Comparison of ENCODE assay signal across 9 mouse cellular contexts in the genomic region with DNA sequence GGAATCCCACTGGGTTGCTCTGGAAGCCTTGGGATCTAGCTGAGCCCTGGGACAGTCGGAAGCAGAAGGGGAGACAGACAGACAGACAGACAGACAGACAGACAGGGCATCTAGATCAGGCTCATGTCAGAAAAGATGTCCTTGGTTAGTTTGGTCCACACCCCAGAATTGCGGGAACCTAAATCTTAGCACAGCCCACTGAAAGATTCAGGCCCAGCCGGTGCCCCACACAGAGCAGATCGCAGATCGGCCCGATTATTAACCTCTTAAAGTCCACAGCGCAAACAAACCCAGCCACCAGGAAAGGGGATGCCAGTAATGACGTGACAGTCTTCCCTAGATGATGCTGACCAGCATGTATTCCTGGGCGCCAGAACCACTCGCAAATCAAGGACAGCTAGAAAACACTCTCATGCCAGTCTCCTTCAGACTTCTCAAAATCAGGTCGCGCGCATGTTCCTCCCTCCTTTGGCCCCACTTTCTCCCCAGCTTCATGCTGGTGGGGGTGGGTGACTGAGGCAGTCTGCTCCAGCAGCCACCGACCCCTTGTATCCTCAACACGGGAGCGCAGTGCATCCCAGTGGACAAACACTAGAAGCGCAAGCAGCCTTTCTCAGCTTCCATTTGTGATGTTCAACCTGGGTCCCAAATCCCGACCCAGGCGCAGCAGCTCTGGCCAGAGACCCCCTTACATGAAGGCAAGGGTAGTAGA. TPM values are rescaled to one million over a fixed set of nuclear protein-coding genes. Genes with fewer than 3 reads are reported as not detected.
DNase-seq lines count a peak whose midpoint lies in the region; ATAC-seq and TF ChIP-seq lines count a peak whose summit lies in the region.
"Had no signal": no experiment of that assay in that cellular context is flagged by ENCODE, and none has a peak within 500 bp of the region (broad histone marks: within the 10 kb centered on the region; RNA-seq: fewer than 3 reads in every experiment).

No protein-coding gene starts in this region.

- TF ChIP-seq CTCF in kidney, postnatal 0 days (IDR thresholded peaks at IDR 0.05; ENCODE audit: low read depth) = peak; percentile 79
- TF ChIP-seq CTCF in olfactory bulb, adult 2 months (IDR thresholded peaks at IDR 0.05; ENCODE audit: insufficient read depth, low read depth, low read length) = peak; percentile 86
- TF ChIP-seq CTCF in thymus, adult 2 months (IDR thresholded peaks at IDR 0.05; ENCODE audit: borderline replicate concordance, control insufficient read depth, extremely low read depth, insufficient read depth, low read length, poor library complexity) = no peak

- peak overlapping the region; percentile 66 for H3K4me2 ChIP-seq in kidney, postnatal 0 days (ENCODE audit: low read length)
- H3K4me2 ChIP-seq in embryonic facial prominence, embryonic 13.5 days = peak overlapping the region; percentile 89
- peak overlapping the region; percentile 86 for H3K4me2 ChIP-seq in hindbrain, embryonic 15.5 days

- WGBS in kidney, postnatal 0 days = 2% methylated on average over 19 of the region's 19 CpGs
- WGBS in embryonic facial prominence, embryonic 13.5 days = 2% methylated on average over 19 of the region's 19 CpGs
- WGBS in hindbrain, embryonic 15.5 days = under 1% methylated on average over 19 of the region's 19 CpGs
- 3% methylated on average over 19 of the region's 19 CpGs for WGBS in limb, embryonic 10.5 days
- 3% methylated on average over 19 of the region's 19 CpGs for WGBS in olfactory bulb, adult 2 months
- 9% methylated on average over 19 of the region's 19 CpGs for WGBS in thymus, adult 2 months

- no peak overlapping the region for H3K27ac ChIP-seq in kidney, postnatal 0 days
- no peak overlapping the region for H3K27ac ChIP-seq in embryonic facial prominence, embryonic 13.5 days
- peak overlapping the region; percentile 84 for H3K27ac ChIP-seq in hindbrain, embryonic 15.5 days (replicated peaks)
- H3K27ac ChIP-seq in limb, embryonic 10.5 days = no peak overlapping the region; the same call in 1 of the 2 replicates
- H3K27ac ChIP-seq in olfactory bulb, adult 2 months (ENCODE audit: insufficient read depth, low read depth, low read length) = peak overlapping the region; percentile 43
- H3K27ac ChIP-seq in thymus, adult 2 months (ENCODE audit: control insufficient read depth, insufficient read depth, low read length) = no peak overlapping the region

- no peak overlapping the region for H3K9ac ChIP-seq in kidney, postnatal 0 days (ENCODE audit: low read depth, low read length)
- no peak overlapping the region for H3K9ac ChIP-seq in embryonic facial prominence, embryonic 13.5 days
- peak overlapping the region; percentile 78 for H3K9ac ChIP-seq in hindbrain, embryonic 15.5 days

- H3K27me3 ChIP-seq in kidney, postnatal 0 days (ENCODE audit: insufficient read depth, low read length) = peaks cover 56% of the 10 kb centered on the region
- H3K27me3 ChIP-seq in embryonic facial prominence, embryonic 13.5 days = peaks cover 95% of the 10 kb centered on the region
- no peaks in the 10 kb centered on the region for H3K27me3 ChIP-seq in hindbrain, embryonic 15.5 days
- H3K27me3 ChIP-seq in limb, embryonic 10.5 days (ENCODE audit: low read depth, poor library complexity, severe bottlenecking) = peaks cover 78% of the 10 kb centered on the region
- peaks cover 2% of the 10 kb centered on the region; the same call in 1 of the 2 replicates for H3K27me3 ChIP-seq in thymus, adult 2 months (ENCODE audit: control insufficient read depth, insufficient read depth, low read length)

- H3K9me3 ChIP-seq in kidney, postnatal 0 days (replicated peaks; ENCODE audit: low read length) = no peaks in the 10 kb centered on the region
- no peaks in the 10 kb centered on the region for H3K9me3 ChIP-seq in embryonic facial prominence, embryonic 13.5 days
- H3K9me3 ChIP-seq in hindbrain, embryonic 15.5 days = no peaks in the 10 kb centered on the region
- H3K9me3 ChIP-seq in limb, embryonic 10.5 days (replicated peaks) = no peaks in the 10 kb centered on the region

- no peak for TF ChIP-seq POLR2A in olfactory bulb, adult 2 months (IDR thresholded peaks at IDR 0.05; ENCODE audit: insufficient read depth, low read depth, low read length)
- TF ChIP-seq POLR2A in thymus, adult 2 months (IDR thresholded peaks at IDR 0.05; ENCODE audit: control insufficient read depth, extremely low read depth, insufficient read depth, low read length, poor library complexity) = no peak

- DNase-seq in kidney, postnatal 0 days (ENCODE audit: low spot score) = peak; percentile 85
- no peak for DNase-seq in kidney, adult 9 months
- peak; percentile 77 for DNase-seq in limb, embryonic 10.5 days (ENCODE audit: low spot score)
- DNase-seq in thymus, adult 2 months = no peak
- DNase-seq in urinary bladder, postnatal 10 days (ENCODE audit: low spot score) = no peak

- peak overlapping the region; percentile 40 for H3K4me3 ChIP-seq in kidney, postnatal 0 days (replicated peaks; ENCODE audit: low read depth, low read length)
- H3K4me3 ChIP-seq in embryonic facial prominence, embryonic 13.5 days = peak overlapping the region; percentile 52
- peak overlapping the region; percentile 70 for H3K4me3 ChIP-seq in hindbrain, embryonic 15.5 days
- H3K4me3 ChIP-seq in limb, embryonic 10.5 days = peak overlapping the region; percentile 61
- H3K4me3 ChIP-seq in olfactory bulb, adult 2 months (ENCODE audit: insufficient read depth, low read depth, low read length) = peak overlapping the region; percentile 84
- H3K4me3 ChIP-seq in thymus, adult 2 months (ENCODE audit: control insufficient read depth, insufficient read depth, low read length) = no peak overlapping the region

- H3K36me3 ChIP-seq in kidney, postnatal 0 days (ENCODE audit: insufficient read depth, low read length) = no peaks in the 10 kb centered on the region
- H3K36me3 ChIP-seq in embryonic facial prominence, embryonic 13.5 days = no peaks in the 10 kb centered on the region
- H3K36me3 ChIP-seq in hindbrain, embryonic 15.5 days = no peaks in the 10 kb centered on the region
- H3K36me3 ChIP-seq in limb, embryonic 10.5 days = no peaks in the 10 kb centered on the region
- no peaks in the 10 kb centered on the region for H3K36me3 ChIP-seq in thymus, adult 2 months (ENCODE audit: control insufficient read depth, insufficient read depth, low read length)

- peaks cover 13% of the 10 kb centered on the region for H3K4me1 ChIP-seq in kidney, postnatal 0 days (replicated peaks; ENCODE audit: insufficient read depth, low read length)
- H3K4me1 ChIP-seq in embryonic facial prominence, embryonic 13.5 days = peaks cover 39% of the 10 kb centered on the region
- H3K4me1 ChIP-seq in hindbrain, embryonic 15.5 days (replicated peaks) = peaks cover 82% of the 10 kb centered on the region
- H3K4me1 ChIP-seq in limb, embryonic 10.5 days = peaks cover 62% of the 10 kb centered on the region
- peaks cover 45% of the 10 kb centered on the region for H3K4me1 ChIP-seq in olfactory bulb, adult 2 months (ENCODE audit: control insufficient read depth, insufficient read depth, low read length)
- no peaks in the 10 kb centered on the region for H3K4me1 ChIP-seq in thymus, adult 2 months (replicated peaks; ENCODE audit: control insufficient read depth, insufficient read depth, low read length)

- ATAC-seq in kidney, postnatal 0 days (replicated peaks; ENCODE audit: low FRiP score, low read depth) = no peak; the same call in 1 of the 2 replicates
- ATAC-seq in embryonic facial prominence, embryonic 13.5 days (ENCODE audit: insufficient number of reproducible peaks, insufficient read depth, low FRiP score, low TSS enrichment, low read depth) = no peak
- peak; percentile 43; the same call in 1 of the 2 replicates for ATAC-seq in hindbrain, embryonic 15.5 days (ENCODE audit: low FRiP score, low read depth)
- ATAC-seq: Patski had no signal

RNA-seq across cellular contexts. Expression of gene Ajap1, which starts 1.9 kb away (rescaled TPM):
- polyA plus RNA-seq in kidney, postnatal 0 days (2015; fragmentation: Nextera tagmentation; extraction: Ambion mirVana) = 6.3 and 6.9 TPM in 2 replicates
- 0.48 TPM in 2 replicates for polyA plus RNA-seq in embryonic facial prominence, embryonic 13.5 days (2015; fragmentation: Nextera tagmentation; extraction: Ambion mirVana)
- polyA plus RNA-seq in hindbrain, embryonic 15.5 days (2015; fragmentation: Nextera tagmentation; extraction: Ambion mirVana) = 12.9 and 15.4 TPM in 2 replicates
- polyA plus RNA-seq in limb, embryonic 10.5 days (2016; fragmentation: Nextera tagmentation; extraction: Ambion mirVana) = 0.34 and 0.45 TPM in 2 replicates
- not detected in 2 replicates for polyA plus RNA-seq in olfactory bulb, adult 2 months (2012; ENCODE audit: insufficient read depth, insufficient read length, low replicate concordance, missing spikeins)
- 2.3 TPM in 2 replicates for polyA plus RNA-seq in thymus, adult 2 months (2012; rRNA removed)
- polyA plus RNA-seq: Patski had no signal

Comparison
In these comparisons a context has a peak if more than half of its experiments do, and no peak if none do; other contexts are left out.
1. DNase-seq: peak in kidney, postnatal 0 days (single experiment) and limb, embryonic 10.5 days (single experiment); none in kidney, adult 9 months (single experiment), thymus, adult 2 months (single experiment) and urinary bladder, postnatal 10 days (single experiment).
2. H3K27ac ChIP-seq: peak in hindbrain, embryonic 15.5 days (single experiment) and olfactory bulb, adult 2 months (single experiment); none in kidney, postnatal 0 days (single experiment), embryonic facial prominence, embryonic 13.5 days (single experiment), limb, embryonic 10.5 days (single experiment) and thymus, adult 2 months (single experiment).
3. Peak in every context shown above with its lines, with median percentiles within 50 percentile points of each other: H3K4me2 ChIP-seq.